Mouse (Mus musculus): ENCODE measurements around the gene Fam162a. TPM values are rescaled to one million over a fixed set of nuclear protein-coding genes. Genes with fewer than 3 reads are reported as not detected.

Fam162a gene
- polyA plus RNA-seq, 1 experiment: 363 TPM

DNA sequence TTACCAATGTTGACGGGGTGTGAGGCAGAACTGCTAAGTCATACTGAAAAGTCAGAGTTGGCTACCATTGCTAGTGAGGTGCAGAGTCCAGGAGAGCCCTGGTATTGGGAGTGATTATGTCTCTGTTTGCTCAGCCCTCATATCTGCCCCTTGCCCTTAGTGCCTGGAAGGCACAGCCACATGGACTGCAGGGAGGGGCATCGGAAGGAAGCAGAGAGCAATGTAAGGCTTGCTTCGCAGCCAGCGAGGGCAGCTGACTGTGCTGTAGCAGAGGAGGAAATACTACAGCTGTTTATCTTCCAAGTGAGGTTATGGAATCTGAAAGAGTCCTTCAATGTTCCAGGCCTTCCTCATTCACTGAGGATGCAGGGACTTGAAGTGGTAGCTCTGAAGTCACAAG is 16.5 kb upstream of the Fam162a start:
- H3K4me2 ChIP-seq (ENCODE audit: low read depth): no peak overlapping the region
- peaks cover 21% of the 10 kb centered on the region for H3K36me3 ChIP-seq (ENCODE audit: control insufficient read depth, insufficient read depth)
- no peaks in the 10 kb centered on the region for H3K27me3 ChIP-seq (ENCODE audit: control insufficient read depth, insufficient read depth, insufficient read length)
- no peak overlapping the region for H3ac ChIP-seq (ENCODE audit: control insufficient read depth, insufficient read length)
- H3K4me3 ChIP-seq: no peak overlapping the region
- no peaks in the 10 kb centered on the region for H3K79me2 ChIP-seq (ENCODE audit: control insufficient read depth, insufficient read depth)
- TF ChIP-seq POLR2A (IDR thresholded peaks at IDR 0.05; ENCODE audit: insufficient read length, low read depth) (no peak), MYOG (IDR thresholded peaks at IDR 0.05; ENCODE audit: control insufficient read depth in 1 of 3, insufficient read depth in 1 of 3, insufficient read length in 2 of 3, low read depth in 2 of 3) (no peak), CEBPB (IDR thresholded peaks at IDR 0.05; ENCODE audit: insufficient read depth, poor library complexity, severe bottlenecking) (no peak)

DNA sequence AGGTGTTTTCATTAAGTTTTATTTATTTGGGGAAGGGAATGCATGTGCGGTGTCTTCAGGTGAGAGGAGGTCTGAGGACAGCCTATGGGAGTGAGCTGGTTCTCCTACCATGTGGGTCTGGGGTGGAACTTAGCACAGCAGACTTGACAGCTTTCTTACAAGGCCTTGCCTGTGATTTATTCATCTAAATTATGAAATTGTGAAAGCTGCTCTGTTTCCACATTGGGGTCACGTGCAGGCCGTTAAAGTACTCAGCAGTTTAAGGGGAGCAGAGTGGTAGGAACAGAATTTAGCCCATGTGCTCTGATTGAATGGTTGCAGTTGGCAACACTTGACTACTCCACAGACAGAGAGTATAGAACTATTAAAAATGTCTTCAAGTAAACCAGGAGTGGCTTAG is 8.5 kb upstream of the Fam162a start:
- no peak overlapping the region for H3K4me2 ChIP-seq (ENCODE audit: low read depth)
- H3K36me3 ChIP-seq (ENCODE audit: control insufficient read depth, insufficient read depth): peaks cover 8% of the 10 kb centered on the region
- no peak overlapping the region for H3K4me3 ChIP-seq
- H3K79me2 ChIP-seq (ENCODE audit: control insufficient read depth, insufficient read depth): peaks cover 19% of the 10 kb centered on the region
- H3ac ChIP-seq (ENCODE audit: control insufficient read depth, insufficient read length): no peak overlapping the region
- H3K27me3 ChIP-seq (ENCODE audit: control insufficient read depth, insufficient read depth, insufficient read length): no peaks in the 10 kb centered on the region
- TF ChIP-seq USF1 (IDR thresholded peaks at IDR 0.05; ENCODE audit: low read depth): no peak
- no peak for TF ChIP-seq MAX (IDR thresholded peaks at IDR 0.05; ENCODE audit: low read depth)
- no peak for TF ChIP-seq CEBPB (IDR thresholded peaks at IDR 0.05; ENCODE audit: insufficient read depth, poor library complexity, severe bottlenecking)
- TF ChIP-seq POLR2A (IDR thresholded peaks at IDR 0.05; ENCODE audit: insufficient read length, low read depth): no peak
- no peak for TF ChIP-seq SRF (IDR thresholded peaks at IDR 0.05; ENCODE audit: control insufficient read depth, insufficient read length, low read depth)
- no peak for TF ChIP-seq REST (IDR thresholded peaks at IDR 0.05; ENCODE audit: insufficient read depth, insufficient read length)
- TF ChIP-seq TCF3 (IDR thresholded peaks at IDR 0.05; ENCODE audit: insufficient read length, low read depth): no peak
- no peak for TF ChIP-seq POLR2AphosphoS2 (IDR thresholded peaks at IDR 0.05; ENCODE audit: insufficient read length, low read depth)
- no peak for TF ChIP-seq MYOG (IDR thresholded peaks at IDR 0.05; ENCODE audit: control insufficient read depth in 1 of 3, insufficient read depth in 1 of 3, insufficient read length in 2 of 3, low read depth in 2 of 3)
- no peak for TF ChIP-seq TCF12 (IDR thresholded peaks at IDR 0.05; ENCODE audit: insufficient read depth, poor library complexity, severe bottlenecking)
- TF ChIP-seq E2F4 (IDR thresholded peaks at IDR 0.05; ENCODE audit: insufficient read depth): no peak
- no peak for TF ChIP-seq MYOD1 (IDR thresholded peaks at IDR 0.05; ENCODE audit: control insufficient read depth in 1 of 3, insufficient read length in 2 of 3, low read depth in 2 of 3)

- TF ChIP-seq E2F4 (IDR thresholded peaks at IDR 0.05; ENCODE audit: insufficient read depth) (no peak), SRF (IDR thresholded peaks at IDR 0.05; ENCODE audit: control insufficient read depth, insufficient read length, low read depth) (no peak), TCF3 (IDR thresholded peaks at IDR 0.05; ENCODE audit: insufficient read length, low read depth) (no peak), MYOD1 (IDR thresholded peaks at IDR 0.05; ENCODE audit: control insufficient read depth in 1 of 3, insufficient read length in 2 of 3, low read depth in 2 of 3) (no peak), CEBPB (IDR thresholded peaks at IDR 0.05; ENCODE audit: insufficient read depth, poor library complexity, severe bottlenecking) (no peak), TCF12 (IDR thresholded peaks at IDR 0.05; ENCODE audit: insufficient read depth, poor library complexity, severe bottlenecking) (no peak), REST (IDR thresholded peaks at IDR 0.05; ENCODE audit: insufficient read depth, insufficient read length) (no peak), MAX (IDR thresholded peaks at IDR 0.05; ENCODE audit: low read depth) (no peak), USF1 (IDR thresholded peaks at IDR 0.05; ENCODE audit: low read depth) (no peak), POLR2AphosphoS2 (IDR thresholded peaks at IDR 0.05; ENCODE audit: insufficient read length, low read depth) (no peak)
- Histone ChIP-seq H3K4me3 (no peak overlapping the region), H3K79me2 (ENCODE audit: control insufficient read depth, insufficient read depth) (peaks cover 63% of the 10 kb centered on the region), H3ac (ENCODE audit: control insufficient read depth, insufficient read length) (no peak overlapping the region), H3K27me3 (ENCODE audit: control insufficient read depth, insufficient read depth, insufficient read length) (no peaks in the 10 kb centered on the region), H3K36me3 (ENCODE audit: control insufficient read depth, insufficient read depth) (peaks cover 4% of the 10 kb centered on the region), H3K4me2 (ENCODE audit: low read depth) (no peak overlapping the region)
These were observed 3.4 kb upstream of the Fam162a start for GRCm38 (mm10) chr16:36074772-36075171.

DNA sequence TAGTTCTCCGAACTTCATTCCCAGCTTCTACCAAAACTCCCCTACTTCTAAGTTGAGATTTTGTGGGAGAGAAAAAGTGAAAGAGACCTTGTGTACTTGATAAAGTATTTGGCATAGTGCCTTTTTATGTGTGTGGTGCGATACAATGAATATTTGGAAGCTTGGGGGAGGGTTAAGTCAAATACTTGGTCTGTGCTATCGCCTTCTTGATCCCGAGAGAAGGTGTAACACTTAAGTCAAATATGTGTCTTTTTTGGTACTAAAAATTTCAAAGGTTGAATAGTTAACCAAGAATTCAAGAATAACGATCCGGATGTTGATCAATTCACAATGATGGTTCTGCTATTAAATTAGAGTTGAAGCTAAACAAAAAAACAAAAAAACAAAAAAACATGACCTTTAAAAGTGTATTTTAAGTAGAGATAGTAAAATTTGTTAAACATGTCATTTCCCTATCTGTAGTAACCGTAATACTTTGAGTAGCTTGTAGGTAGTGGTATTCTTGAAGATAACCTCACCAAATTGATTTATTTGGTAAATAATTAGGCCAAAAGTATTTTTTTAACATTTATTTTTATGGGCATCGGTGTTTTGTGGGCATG is 1.1 kb upstream of the Fam162a start:
- TF ChIP-seq SRF (IDR thresholded peaks at IDR 0.05; ENCODE audit: control insufficient read depth, insufficient read length, low read depth) (no peak), USF1 (IDR thresholded peaks at IDR 0.05; ENCODE audit: low read depth) (no peak), POLR2A (IDR thresholded peaks at IDR 0.05; ENCODE audit: insufficient read length, low read depth) (no peak), TCF12 (IDR thresholded peaks at IDR 0.05; ENCODE audit: insufficient read depth, poor library complexity, severe bottlenecking) (no peak), MYOG (IDR thresholded peaks at IDR 0.05; ENCODE audit: control insufficient read depth in 1 of 3, insufficient read depth in 1 of 3, insufficient read length in 2 of 3, low read depth in 2 of 3) (no peak), CEBPB (IDR thresholded peaks at IDR 0.05; ENCODE audit: insufficient read depth, poor library complexity, severe bottlenecking) (no peak), TCF3 (IDR thresholded peaks at IDR 0.05; ENCODE audit: insufficient read length, low read depth) (no peak), REST (IDR thresholded peaks at IDR 0.05; ENCODE audit: insufficient read depth, insufficient read length) (no peak), MYOD1 (IDR thresholded peaks at IDR 0.05; ENCODE audit: control insufficient read depth in 1 of 3, insufficient read length in 2 of 3, low read depth in 2 of 3) (no peak), E2F4 (IDR thresholded peaks at IDR 0.05; ENCODE audit: insufficient read depth) (no peak), MAX (IDR thresholded peaks at IDR 0.05; ENCODE audit: low read depth) (no peak), POLR2AphosphoS2 (IDR thresholded peaks at IDR 0.05; ENCODE audit: insufficient read length, low read depth) (no peak)
- Histone ChIP-seq H3K79me2 (ENCODE audit: control insufficient read depth, insufficient read depth) (peaks cover 76% of the 10 kb centered on the region), H3K4me2 (ENCODE audit: low read depth) (peak overlapping the region; percentile 87), H3K27me3 (ENCODE audit: control insufficient read depth, insufficient read depth, insufficient read length) (no peaks in the 10 kb centered on the region), H3K4me3 (peak overlapping the region; percentile 99), H3K36me3 (ENCODE audit: control insufficient read depth, insufficient read depth) (peaks cover 10% of the 10 kb centered on the region), H3ac (ENCODE audit: control insufficient read depth, insufficient read length) (peak overlapping the region; percentile 48)

- H3ac ChIP-seq (ENCODE audit: control insufficient read depth, insufficient read length): peak overlapping the region; percentile 48
- peak overlapping the region; percentile 87 for H3K4me2 ChIP-seq (ENCODE audit: low read depth)
- H3K36me3 ChIP-seq (ENCODE audit: control insufficient read depth, insufficient read depth): peaks cover 7% of the 10 kb centered on the region
- H3K4me3 ChIP-seq: peak overlapping the region; percentile 99
- TF ChIP-seq SRF (IDR thresholded peaks at IDR 0.05; ENCODE audit: control insufficient read depth, insufficient read length, low read depth) (peak; percentile 23), E2F4 (IDR thresholded peaks at IDR 0.05; ENCODE audit: insufficient read depth) (no peak), POLR2AphosphoS2 (IDR thresholded peaks at IDR 0.05; ENCODE audit: insufficient read length, low read depth) (no peak), POLR2A (IDR thresholded peaks at IDR 0.05; ENCODE audit: insufficient read length, low read depth) (no peak), MYOD1 (IDR thresholded peaks at IDR 0.05; ENCODE audit: control insufficient read depth in 1 of 3, insufficient read length in 2 of 3, low read depth in 2 of 3) (no peak)
- H3K79me2 ChIP-seq (ENCODE audit: control insufficient read depth, insufficient read depth): peaks cover 75% of the 10 kb centered on the region
- H3K27me3 ChIP-seq (ENCODE audit: control insufficient read depth, insufficient read depth, insufficient read length): no peaks in the 10 kb centered on the region
These were observed 334 bp downstream of the Fam162a start for GRCm38 (mm10) chr16:36071071-36071449.

Measured in myocyte (in vitro differentiated cells).